Mouse (Mus musculus): ENCODE measurements around the gene Gadd45b. TPM values are rescaled to one million over a fixed set of nuclear protein-coding genes. Genes with fewer than 3 reads are reported as not detected.
A peak's percentile ranks its signal among the peaks of the same experiment; 100 is the strongest.

Gene Gadd45b
- polyA plus RNA-seq, 1 experiment from 2014 or later, result 5.0 TPM

DNA sequence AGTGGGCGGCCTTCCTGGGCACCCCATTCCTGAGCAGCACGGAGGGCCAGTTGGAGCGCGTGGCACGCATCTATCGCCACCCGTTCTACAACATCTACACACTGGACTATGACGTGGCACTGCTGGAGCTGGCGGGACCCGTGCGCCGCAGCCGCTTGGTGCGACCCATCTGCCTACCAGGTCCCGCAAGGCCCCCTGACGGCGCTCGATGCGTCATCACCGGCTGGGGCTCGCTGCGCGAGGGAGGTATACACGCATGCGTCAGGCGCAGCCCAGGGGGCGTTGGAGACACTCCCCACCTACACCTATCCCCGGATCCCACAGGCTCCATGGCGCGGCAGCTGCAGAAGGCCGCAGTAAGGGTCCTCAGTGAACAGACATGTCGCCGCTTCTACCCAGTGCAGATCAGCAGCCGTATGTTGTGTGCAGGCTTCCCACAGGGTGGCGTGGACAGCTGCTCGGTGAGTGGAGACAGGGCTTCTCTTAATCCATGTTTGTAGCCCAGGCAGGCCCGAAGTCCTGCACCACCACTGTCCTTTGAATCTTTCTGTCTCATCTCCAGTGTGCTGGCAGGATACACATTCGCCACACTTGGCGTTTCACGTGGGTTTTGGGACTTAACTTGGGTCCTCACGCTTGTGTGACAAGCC is 31.9 kb upstream of the Gadd45b start:
- Histone ChIP-seq H3K9ac (ENCODE audit: low read depth, low read length) (no peak overlapping the region), H3K4me2 (ENCODE audit: low read depth, low read length) (no peak overlapping the region)

GRCm38 (mm10) chr10:80899074-80899473 is 30.8 kb upstream of the Gadd45b start:
- peaks cover 17% of the 10 kb centered on the region for H3K4me1 ChIP-seq (ENCODE audit: control insufficient read depth, low read depth, low read length)
- H3K4me2 ChIP-seq (ENCODE audit: low read depth, low read length), result peak overlapping the region; percentile 97; the same call in 1 of the 2 replicates
- H3K27ac ChIP-seq (ENCODE audit: low read length), result no peak overlapping the region
- peak overlapping the region; percentile 78; the same call in 1 of the 2 replicates for H3K9ac ChIP-seq (ENCODE audit: low read depth, low read length)
- no peak for ATAC-seq (ENCODE audit: low read depth)
- no peaks in the 10 kb centered on the region for H3K27me3 ChIP-seq (ENCODE audit: control insufficient read depth, insufficient read depth, low read depth, low read length)
- H3K36me3 ChIP-seq (ENCODE audit: control insufficient read depth, insufficient read depth), result peaks cover 2% of the 10 kb centered on the region; the same call in 1 of the 2 replicates
- WGBS (ENCODE audit: insufficient replicate concordance), result 80% methylated on average over 8 of the region's 8 CpGs
- H3K9me3 ChIP-seq (replicated peaks; ENCODE audit: control insufficient read depth, low read length), result no peaks in the 10 kb centered on the region
- H3K4me3 ChIP-seq (ENCODE audit: low read depth, low read length), result no peak overlapping the region

More for the DNA sequence above, 31.9 kb upstream of the Gadd45b start:
- no peak overlapping the region for H3K4me3 ChIP-seq (ENCODE audit: low read depth, low read length)
- H3K9me3 ChIP-seq (replicated peaks; ENCODE audit: control insufficient read depth, low read length), result no peaks in the 10 kb centered on the region
- H3K4me1 ChIP-seq (ENCODE audit: control insufficient read depth, low read depth, low read length), result peaks cover 17% of the 10 kb centered on the region
- no peaks in the 10 kb centered on the region for H3K27me3 ChIP-seq (ENCODE audit: control insufficient read depth, insufficient read depth, low read depth, low read length)
- 50% methylated on average over 41 of the region's 41 CpGs for WGBS (ENCODE audit: insufficient replicate concordance)
- ATAC-seq (ENCODE audit: low read depth), result no peak
- peaks cover 2% of the 10 kb centered on the region; the same call in 1 of the 2 replicates for H3K36me3 ChIP-seq (ENCODE audit: control insufficient read depth, insufficient read depth)
- no peak overlapping the region for H3K27ac ChIP-seq (ENCODE audit: low read length)

DNA sequence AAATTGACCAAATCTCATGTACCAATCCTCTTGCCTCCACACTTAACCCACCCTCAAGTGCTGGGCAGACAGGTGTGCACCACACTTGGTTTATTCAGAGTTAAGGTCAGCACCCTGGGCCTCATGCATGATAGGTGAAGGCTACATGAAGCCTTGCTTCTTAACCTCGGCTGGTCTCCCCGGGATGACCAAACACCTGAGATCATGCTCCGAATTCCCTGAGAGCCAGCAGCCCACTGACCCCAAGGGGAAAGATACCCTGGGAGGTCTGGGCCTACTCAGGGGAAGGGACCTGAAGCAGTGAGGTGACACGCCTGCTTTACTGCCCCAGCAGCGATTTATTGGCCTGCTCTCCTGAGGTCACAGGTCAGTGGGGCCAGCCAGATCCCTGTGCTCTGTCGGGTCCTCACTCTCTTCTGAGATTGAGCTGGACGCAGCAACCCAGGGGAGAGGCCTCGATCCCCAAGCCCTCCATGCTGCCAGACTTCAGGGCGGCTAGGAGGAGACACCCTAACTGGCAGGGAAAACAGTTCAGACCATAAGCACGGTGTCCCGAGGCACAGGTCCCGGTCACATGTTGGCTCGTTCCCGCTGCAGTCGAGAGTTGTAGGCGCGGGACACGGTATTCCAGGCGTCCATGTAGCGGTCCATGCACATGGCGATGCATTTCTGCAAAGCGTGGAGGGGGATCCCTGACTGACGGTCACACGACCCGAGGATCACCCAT is 30.1 kb upstream of the Gadd45b start:
- no peak for ATAC-seq (ENCODE audit: low read depth)
- Histone ChIP-seq H3K27ac (ENCODE audit: low read length) (no peak overlapping the region), H3K36me3 (ENCODE audit: control insufficient read depth, insufficient read depth) (peaks cover 6% of the 10 kb centered on the region), H3K27me3 (ENCODE audit: control insufficient read depth, insufficient read depth, low read depth, low read length) (no peaks in the 10 kb centered on the region), H3K4me1 (ENCODE audit: control insufficient read depth, low read depth, low read length) (peaks cover 17% of the 10 kb centered on the region), H3K4me3 (ENCODE audit: low read depth, low read length) (peak overlapping the region; percentile 82), H3K9me3 (replicated peaks; ENCODE audit: control insufficient read depth, low read length) (no peaks in the 10 kb centered on the region), H3K4me2 (ENCODE audit: low read depth, low read length) (peak overlapping the region; percentile 97), H3K9ac (ENCODE audit: low read depth, low read length) (peak overlapping the region; percentile 78)
- 11% methylated on average over 25 of the region's 25 CpGs for WGBS (ENCODE audit: insufficient replicate concordance)

DNA sequence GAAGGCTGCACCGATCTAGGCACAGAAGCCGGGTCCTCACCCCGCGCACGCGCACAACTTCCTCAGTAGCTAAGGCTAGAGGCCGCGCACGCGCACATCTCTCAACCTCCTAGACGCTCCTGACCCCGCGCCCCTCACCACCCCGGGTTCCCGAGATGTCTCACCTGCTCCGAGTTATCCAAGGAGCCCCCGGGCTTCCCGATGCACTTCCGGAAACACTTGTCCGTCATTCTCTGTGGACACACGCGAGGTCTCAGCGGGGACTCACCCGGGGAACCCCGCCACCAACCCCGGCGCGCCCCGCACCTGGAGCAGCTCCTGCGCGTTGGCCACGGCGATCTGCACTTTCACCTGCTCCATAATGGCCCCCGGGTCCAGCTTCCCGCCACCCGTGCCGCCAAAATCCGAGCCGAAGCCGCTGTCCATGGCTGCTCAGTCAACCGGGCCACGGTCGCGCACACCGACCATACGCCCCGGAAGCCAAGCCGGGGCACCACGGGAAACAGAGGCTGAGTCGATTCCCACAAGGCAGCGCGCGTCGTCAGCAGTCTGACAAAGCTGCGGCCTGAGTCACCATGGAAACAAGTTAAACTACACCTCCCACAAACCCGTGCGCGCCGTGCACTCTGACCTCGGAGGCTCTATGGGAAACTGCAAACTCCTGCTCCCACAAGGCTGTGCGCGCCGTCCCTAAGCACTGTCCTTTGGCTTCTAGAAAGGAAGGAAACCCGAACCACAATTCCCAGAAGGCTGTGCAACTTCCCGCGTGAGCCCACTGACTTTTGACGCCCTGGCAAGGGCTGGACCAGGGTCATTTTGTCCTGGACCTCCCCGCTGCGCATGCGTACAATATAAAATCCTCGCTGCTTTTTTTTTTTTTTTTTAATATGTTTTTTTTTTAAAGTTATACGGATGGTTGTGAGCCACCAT is 29.3 kb upstream of the Gadd45b start, which contains the start of gene Timm13:
Gene Timm13, minus strand, starts transcription at position 652 of the 930 bp plus-strand sequence.
- peak; percentile 95 for ATAC-seq (ENCODE audit: low read depth)
- H3K9me3 ChIP-seq (replicated peaks; ENCODE audit: control insufficient read depth, low read length), result no peaks in the 10 kb centered on the region
- WGBS (ENCODE audit: insufficient replicate concordance), result under 1% methylated on average over 72 of the region's 72 CpGs

GRCm38 (mm10) chr10:80901409-80902272 is 28.2 kb upstream of the Gadd45b start:
- H3K27me3 ChIP-seq (ENCODE audit: control insufficient read depth, insufficient read depth, low read depth, low read length), result no peaks in the 10 kb centered on the region
- H3K4me1 ChIP-seq (ENCODE audit: control insufficient read depth, low read depth, low read length), result peaks cover 17% of the 10 kb centered on the region
- H3K4me2 ChIP-seq (ENCODE audit: low read depth, low read length), result peak overlapping the region; percentile 64
- peak overlapping the region; percentile 82 for H3K4me3 ChIP-seq (ENCODE audit: low read depth, low read length)
- H3K9me3 ChIP-seq (replicated peaks; ENCODE audit: control insufficient read depth, low read length), result no peaks in the 10 kb centered on the region
- WGBS (ENCODE audit: insufficient replicate concordance), result 86% methylated on average over 19 of the region's 19 CpGs
- H3K36me3 ChIP-seq (ENCODE audit: control insufficient read depth, insufficient read depth), result peaks cover 7% of the 10 kb centered on the region
- no peak for ATAC-seq (ENCODE audit: low read depth)
- H3K9ac ChIP-seq (ENCODE audit: low read depth, low read length), result peak overlapping the region; percentile 29; the same call in 1 of the 2 replicates
- peak overlapping the region; percentile 16; the same call in 1 of the 2 replicates for H3K27ac ChIP-seq (ENCODE audit: low read length)

More for the DNA sequence above, 29.3 kb upstream of the Gadd45b start, which contains the start of gene Timm13:
- H3K9ac ChIP-seq (ENCODE audit: low read depth, low read length), result peak within 1 kb of the TSS; percentile 78
- H3K4me2 ChIP-seq (ENCODE audit: low read depth, low read length), result peak within 1 kb of the TSS; percentile 97
- H3K4me3 ChIP-seq (ENCODE audit: low read depth, low read length), result peak within 1 kb of the TSS; percentile 82
- peak within 1 kb of the TSS; percentile 79 for H3K27ac ChIP-seq (ENCODE audit: low read length)
- peaks cover 7% of the 10 kb centered on the region for H3K36me3 ChIP-seq (ENCODE audit: control insufficient read depth, insufficient read depth)
- no peaks in the 10 kb centered on the region for H3K27me3 ChIP-seq (ENCODE audit: control insufficient read depth, insufficient read depth, low read depth, low read length)
- H3K4me1 ChIP-seq (ENCODE audit: control insufficient read depth, low read depth, low read length), result peaks cover 17% of the 10 kb centered on the region

- WGBS (ENCODE audit: insufficient replicate concordance), result 83% methylated on average over 9 of the region's 9 CpGs
- H3K4me3 ChIP-seq (ENCODE audit: low read depth, low read length), result no peak overlapping the region
- no peaks in the 10 kb centered on the region for H3K27me3 ChIP-seq (ENCODE audit: control insufficient read depth, insufficient read depth, low read depth, low read length)
- no peak for ATAC-seq (ENCODE audit: low read depth)
- no peak overlapping the region for H3K4me2 ChIP-seq (ENCODE audit: low read depth, low read length)
- peaks cover 7% of the 10 kb centered on the region for H3K36me3 ChIP-seq (ENCODE audit: control insufficient read depth, insufficient read depth)
- peaks cover 17% of the 10 kb centered on the region for H3K4me1 ChIP-seq (ENCODE audit: control insufficient read depth, low read depth, low read length)
- H3K27ac ChIP-seq (ENCODE audit: low read length), result no peak overlapping the region
- no peak overlapping the region for H3K9ac ChIP-seq (ENCODE audit: low read depth, low read length)
- H3K9me3 ChIP-seq (replicated peaks; ENCODE audit: control insufficient read depth, low read length), result no peaks in the 10 kb centered on the region
Observed at GRCm38 (mm10) chr10:80902273-80902940, 27.5 kb upstream of the Gadd45b start.

- 80% methylated on average over 10 of the region's 10 CpGs for WGBS (ENCODE audit: insufficient replicate concordance)
- Histone ChIP-seq H3K9me3 (replicated peaks; ENCODE audit: control insufficient read depth, low read length) (no peaks in the 10 kb centered on the region), H3K9ac (ENCODE audit: low read depth, low read length) (no peak overlapping the region), H3K4me2 (ENCODE audit: low read depth, low read length) (no peak overlapping the region), H3K27ac (ENCODE audit: low read length) (no peak overlapping the region), H3K27me3 (ENCODE audit: control insufficient read depth, insufficient read depth, low read depth, low read length) (no peaks in the 10 kb centered on the region), H3K36me3 (ENCODE audit: control insufficient read depth, insufficient read depth) (peaks cover 7% of the 10 kb centered on the region), H3K4me1 (ENCODE audit: control insufficient read depth, low read depth, low read length) (peaks cover 17% of the 10 kb centered on the region), H3K4me3 (ENCODE audit: low read depth, low read length) (no peak overlapping the region)
- ATAC-seq (ENCODE audit: low read depth), result no peak
Observed at GRCm38 (mm10) chr10:80903282-80903681, 26.6 kb upstream of the Gadd45b start.

All from liver, embryonic 16.5 days (tissue).